Mouse (Mus musculus): Measurements from ENCODE around the gene Naa16. TPM values are rescaled to one million over a fixed set of nuclear protein-coding genes. Genes with fewer than 3 reads are reported as not detected.

Gene Naa16
- polyA plus RNA-seq, 1 experiment: 7.7 TPM

DNA sequence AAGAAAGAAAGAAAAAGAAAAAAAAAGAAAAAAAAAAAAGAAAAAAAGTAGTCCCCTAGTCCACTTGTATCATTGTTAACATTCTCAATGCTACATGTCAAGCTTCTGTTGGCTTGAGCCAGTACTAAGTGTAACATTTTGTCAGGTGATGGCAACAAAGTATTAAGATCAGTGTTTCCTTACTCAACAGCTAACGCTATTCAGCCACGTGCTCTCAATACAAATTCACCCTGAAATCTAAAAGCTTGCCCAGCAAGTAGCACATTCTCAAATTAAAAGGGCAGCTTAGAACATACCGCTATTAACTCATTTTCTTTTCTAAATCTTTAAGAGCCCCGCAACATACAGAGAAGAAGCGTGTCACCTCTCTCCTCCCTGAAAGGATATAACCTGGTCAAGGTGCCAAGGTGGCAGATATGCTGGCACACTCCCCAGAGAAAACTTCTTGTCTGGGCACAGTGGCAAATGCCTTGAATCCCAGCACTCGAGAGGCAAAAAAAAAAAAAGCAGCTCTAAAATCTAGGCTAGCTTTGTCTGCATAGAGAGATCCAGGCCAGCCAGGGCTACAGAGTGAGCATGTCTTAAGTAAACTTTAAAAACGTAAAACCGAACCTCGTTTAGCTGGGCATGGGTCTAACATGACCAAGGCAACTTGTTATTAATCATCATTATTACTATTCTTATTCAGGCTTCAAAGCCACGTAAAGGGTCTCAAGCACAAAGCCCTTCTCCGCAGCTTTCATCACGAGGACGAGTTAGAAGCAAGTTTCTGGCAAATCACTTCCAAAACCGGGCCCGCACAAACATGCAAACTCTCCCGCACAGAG is 927 bp downstream of the Naa16 start:
- Histone ChIP-seq H3K36me3 (ENCODE audit: control insufficient read depth, insufficient read depth, low read length) (peaks cover 10% of the 10 kb centered on the region; the same call in 1 of the 2 replicates), H3K4me1 (replicated peaks; ENCODE audit: control insufficient read depth, insufficient read depth, low read length) (peaks cover 3% of the 10 kb centered on the region), H3K4me3 (ENCODE audit: control insufficient read depth, insufficient read depth, low read length) (peak overlapping the region; percentile 84), H3K27ac (ENCODE audit: control insufficient read depth, insufficient read depth, low read length) (peak overlapping the region; percentile 30; the same call in 1 of the 2 replicates), H3K27me3 (ENCODE audit: control insufficient read depth, insufficient read depth, low read length) (no peaks in the 10 kb centered on the region)
- DNase-seq: no peak
- no peak for TF ChIP-seq CTCF (IDR thresholded peaks at IDR 0.05; ENCODE audit: borderline replicate concordance, control insufficient read depth, extremely low read depth, insufficient read depth, low read length, poor library complexity)
- under 1% methylated on average over 16 of the region's 16 CpGs for WGBS

DNA sequence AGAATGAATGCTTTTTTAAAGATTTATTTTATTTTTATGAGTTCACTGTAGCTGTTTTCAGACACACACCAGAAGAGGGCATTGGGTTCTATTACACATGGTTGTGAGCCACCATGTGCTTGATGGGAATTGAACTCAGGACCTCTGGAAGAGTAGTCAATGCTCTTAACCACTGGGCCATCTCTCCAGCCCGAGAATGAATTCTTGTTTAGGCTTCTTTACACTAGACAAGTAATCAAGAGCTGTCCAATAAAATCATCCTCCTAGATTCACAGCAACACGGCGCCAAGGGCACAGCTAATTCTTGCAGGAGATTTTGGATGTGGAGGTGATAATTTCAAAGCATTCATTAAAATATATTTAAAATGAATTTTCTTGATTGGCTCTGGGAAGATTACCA is 2.3 kb downstream of the Naa16 start:
- TF ChIP-seq CTCF (IDR thresholded peaks at IDR 0.05; ENCODE audit: borderline replicate concordance, control insufficient read depth, extremely low read depth, insufficient read depth, low read length, poor library complexity) (no peak), POLR2A (IDR thresholded peaks at IDR 0.05; ENCODE audit: control insufficient read depth, extremely low read depth, insufficient read depth, low read length, poor library complexity) (no peak)
- H3K36me3 ChIP-seq (ENCODE audit: control insufficient read depth, insufficient read depth, low read length): peaks cover 14% of the 10 kb centered on the region
- no peaks in the 10 kb centered on the region for H3K27me3 ChIP-seq (ENCODE audit: control insufficient read depth, insufficient read depth, low read length)
- peaks cover 3% of the 10 kb centered on the region for H3K4me1 ChIP-seq (replicated peaks; ENCODE audit: control insufficient read depth, insufficient read depth, low read length)
- WGBS: 96% methylated on average over 3 of the region's 3 CpGs
- no peak overlapping the region for H3K4me3 ChIP-seq (ENCODE audit: control insufficient read depth, insufficient read depth, low read length)
- no peak overlapping the region for H3K27ac ChIP-seq (ENCODE audit: control insufficient read depth, insufficient read depth, low read length)
- no peak for DNase-seq

DNA sequence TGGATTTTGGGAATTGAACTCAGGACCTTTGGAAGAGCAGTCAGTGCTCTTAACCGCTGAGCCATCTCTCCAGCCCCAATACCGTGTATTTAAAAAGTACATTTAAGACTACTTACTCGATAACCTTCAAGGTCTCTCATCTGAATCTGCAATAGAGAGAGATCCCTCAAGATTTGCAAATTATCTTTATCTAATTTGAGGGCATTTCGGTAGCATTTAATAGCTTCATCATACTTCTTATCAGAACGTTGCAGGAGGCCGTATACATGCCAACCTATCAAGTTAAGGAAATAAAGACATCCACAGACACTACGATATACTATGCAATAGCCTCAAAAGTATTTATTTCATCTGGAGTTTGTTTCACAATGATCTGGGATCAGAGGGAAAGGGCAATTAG is 7.5 kb downstream of the Naa16 start:
- no peak overlapping the region for H3K27ac ChIP-seq (ENCODE audit: control insufficient read depth, insufficient read depth, low read length)
- no peak for DNase-seq
- no peak for TF ChIP-seq POLR2A (IDR thresholded peaks at IDR 0.05; ENCODE audit: control insufficient read depth, extremely low read depth, insufficient read depth, low read length, poor library complexity)
- TF ChIP-seq CTCF (IDR thresholded peaks at IDR 0.05; ENCODE audit: borderline replicate concordance, control insufficient read depth, extremely low read depth, insufficient read depth, low read length, poor library complexity): no peak
- 98% methylated on average over 7 of the region's 7 CpGs for WGBS
- peaks cover 49% of the 10 kb centered on the region for H3K36me3 ChIP-seq (ENCODE audit: control insufficient read depth, insufficient read depth, low read length)
- no peaks in the 10 kb centered on the region for H3K4me1 ChIP-seq (replicated peaks; ENCODE audit: control insufficient read depth, insufficient read depth, low read length)
- H3K4me3 ChIP-seq (ENCODE audit: control insufficient read depth, insufficient read depth, low read length): no peak overlapping the region
- H3K27me3 ChIP-seq (ENCODE audit: control insufficient read depth, insufficient read depth, low read length): no peaks in the 10 kb centered on the region

DNA sequence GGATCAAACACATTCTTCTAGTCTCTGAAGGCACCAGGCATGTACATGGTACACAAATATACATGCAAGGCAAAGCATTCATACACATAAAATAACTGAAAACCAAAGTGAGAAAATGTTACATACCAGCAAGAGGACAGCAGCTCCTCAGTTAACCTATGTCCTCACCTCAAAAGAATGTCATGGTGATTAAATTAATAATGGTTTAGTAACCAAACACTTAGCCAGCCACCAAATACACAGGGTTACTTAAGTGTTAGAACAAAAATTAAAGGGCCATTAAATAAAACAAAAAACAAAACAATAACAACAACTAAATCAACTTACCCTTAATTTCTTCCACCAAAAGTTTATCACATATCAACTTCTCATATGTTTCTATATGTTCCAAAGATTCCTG is 13.5 kb downstream of the Naa16 start:
- DNase-seq: no peak
- Histone ChIP-seq H3K27me3 (ENCODE audit: control insufficient read depth, insufficient read depth, low read length) (no peaks in the 10 kb centered on the region), H3K27ac (ENCODE audit: control insufficient read depth, insufficient read depth, low read length) (no peak overlapping the region), H3K4me3 (ENCODE audit: control insufficient read depth, insufficient read depth, low read length) (no peak overlapping the region), H3K4me1 (replicated peaks; ENCODE audit: control insufficient read depth, insufficient read depth, low read length) (no peaks in the 10 kb centered on the region), H3K36me3 (ENCODE audit: control insufficient read depth, insufficient read depth, low read length) (peaks cover 51% of the 10 kb centered on the region)
- no peak for TF ChIP-seq CTCF (IDR thresholded peaks at IDR 0.05; ENCODE audit: borderline replicate concordance, control insufficient read depth, extremely low read depth, insufficient read depth, low read length, poor library complexity)
- no peak for TF ChIP-seq POLR2A (IDR thresholded peaks at IDR 0.05; ENCODE audit: control insufficient read depth, extremely low read depth, insufficient read depth, low read length, poor library complexity)

DNA sequence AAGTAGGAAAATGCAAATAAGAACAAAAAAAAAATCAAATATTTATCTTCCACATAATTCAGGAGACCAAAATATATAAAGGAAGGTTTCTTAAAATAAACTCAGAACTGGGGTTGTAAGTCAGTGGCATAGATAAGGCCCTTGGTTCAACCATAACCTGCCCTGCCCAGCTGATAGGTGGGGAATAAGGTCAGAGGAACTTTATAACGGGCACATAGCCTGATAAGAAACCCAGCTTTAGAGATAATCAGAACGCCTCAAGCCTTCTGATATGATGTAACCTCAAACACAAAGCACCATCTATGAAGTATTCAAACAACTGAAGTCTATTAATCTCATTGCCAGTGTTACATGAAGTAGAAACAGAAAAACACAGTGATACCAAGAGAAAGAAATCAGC is 32.5 kb downstream of the Naa16 start:
- no peaks in the 10 kb centered on the region for H3K27me3 ChIP-seq (ENCODE audit: control insufficient read depth, insufficient read depth, low read length)
- no peak overlapping the region for H3K4me3 ChIP-seq (ENCODE audit: control insufficient read depth, insufficient read depth, low read length)
- no peak overlapping the region for H3K27ac ChIP-seq (ENCODE audit: control insufficient read depth, insufficient read depth, low read length)
- no peaks in the 10 kb centered on the region for H3K4me1 ChIP-seq (replicated peaks; ENCODE audit: control insufficient read depth, insufficient read depth, low read length)
- WGBS: 97% methylated on average over 2 of the region's 2 CpGs
- DNase-seq: no peak
- peaks cover 64% of the 10 kb centered on the region for H3K36me3 ChIP-seq (ENCODE audit: control insufficient read depth, insufficient read depth, low read length)
- no peak for TF ChIP-seq POLR2A (IDR thresholded peaks at IDR 0.05; ENCODE audit: control insufficient read depth, extremely low read depth, insufficient read depth, low read length, poor library complexity)
- TF ChIP-seq CTCF (IDR thresholded peaks at IDR 0.05; ENCODE audit: borderline replicate concordance, control insufficient read depth, extremely low read depth, insufficient read depth, low read length, poor library complexity): no peak

DNA sequence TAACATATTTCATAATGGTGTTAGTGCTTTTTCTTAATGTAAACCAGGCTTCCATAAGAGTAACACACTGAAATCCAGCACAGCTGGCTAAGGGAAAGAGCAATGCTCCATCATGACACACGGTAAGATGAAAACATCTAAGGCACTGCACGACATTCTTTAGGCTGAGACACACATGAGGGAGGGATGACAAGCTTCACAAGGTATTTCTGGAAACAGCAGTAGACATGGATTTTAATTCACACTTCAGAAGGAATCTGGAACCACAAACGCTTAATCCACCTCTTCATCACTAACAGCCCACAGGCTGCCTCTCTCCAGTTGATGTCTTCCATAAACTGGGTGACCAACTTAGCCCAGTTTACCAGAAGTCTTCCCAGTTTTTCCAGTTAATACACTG is 44.2 kb downstream of the Naa16 start:
- Histone ChIP-seq H3K36me3 (ENCODE audit: control insufficient read depth, insufficient read depth, low read length) (peaks cover 73% of the 10 kb centered on the region), H3K27ac (ENCODE audit: control insufficient read depth, insufficient read depth, low read length) (no peak overlapping the region), H3K4me3 (ENCODE audit: control insufficient read depth, insufficient read depth, low read length) (no peak overlapping the region), H3K27me3 (ENCODE audit: control insufficient read depth, insufficient read depth, low read length) (no peaks in the 10 kb centered on the region), H3K4me1 (replicated peaks; ENCODE audit: control insufficient read depth, insufficient read depth, low read length) (no peaks in the 10 kb centered on the region)
- DNase-seq: no peak
- TF ChIP-seq CTCF (IDR thresholded peaks at IDR 0.05; ENCODE audit: borderline replicate concordance, control insufficient read depth, extremely low read depth, insufficient read depth, low read length, poor library complexity) (no peak), POLR2A (IDR thresholded peaks at IDR 0.05; ENCODE audit: control insufficient read depth, extremely low read depth, insufficient read depth, low read length, poor library complexity) (no peak)
- 97% methylated on average over 3 of the region's 3 CpGs for WGBS

Data from thymus, adult 2 months (tissue).